Mouse (Mus musculus) ES-E14 (cell line): ENCODE results near the gene Sh3glb2.

Source experiments
- CHD2 ChIP-seq: IDR thresholded peaks from 2 replicates; pipeline ENCODE4 v1.6.1; 2014; ENCODE audit warnings: mild to moderate bottlenecking, low read depth, low read length, inconsistent platforms
- HCFC1 ChIP-seq: IDR thresholded peaks from 2 replicates; pipeline ENCODE4 v1.6.1; 2012; ENCODE audit warnings: low read length, inconsistent platforms, borderline replicate concordance; ENCODE audit not compliant: insufficient read depth
- MAFK ChIP-seq: IDR thresholded peaks from 2 replicates; pipeline ENCODE4 v1.6.1; 2014; ENCODE audit warnings: mild to moderate bottlenecking, low read depth, low read length, inconsistent platforms; ENCODE audit not compliant: insufficient read depth
- ZC3H11A ChIP-seq: IDR thresholded peaks from 2 replicates; pipeline ENCODE4 v1.6.1; 2012; ENCODE audit warnings: low read depth, mild to moderate bottlenecking, inconsistent platforms, low read length, borderline replicate concordance
- ZNF384 ChIP-seq: IDR thresholded peaks from 2 replicates; pipeline ENCODE4 v1.6.1; 2012; ENCODE audit warnings: low read depth, low read length, inconsistent platforms

- TF ChIP-seq ZC3H11A (no peak), HCFC1 (no peak), ZNF384 (no peak), MAFK (no peak), CHD2 (no peak)
Measured at GRCm38 (mm10) chr2:30316136-30316535, 43.0 kb downstream of the Sh3glb2 start.
